Mouse (Mus musculus): ENCODE measurements at regions not wholly inside any gene's neighbourhood (a gene's known extent, or its start where the extent isn't known, plus 50 kb on each side); places are given as distances from the start of the nearest gene placed in this dataset.

GRCm38 (mm10) chr16:25042669-25043440 lies 243.8 kb upstream of the Tprg start:
- 38% methylated on average over 8 of the region's 8 CpGs for WGBS (ENCODE audit: insufficient replicate concordance)
- H3K27ac ChIP-seq: no peak overlapping the region
- no peak for ATAC-seq (ENCODE audit: insufficient read depth)
- no peaks in the 10 kb centered on the region for H3K9me3 ChIP-seq (ENCODE audit: control insufficient read depth, low read length)
- no peak for DNase-seq (ENCODE audit: low read depth in 3 of 3, low spot score in 3 of 3)
- TF ChIP-seq EP300 (IDR thresholded peaks at IDR 0.05; ENCODE audit: low read depth): no peak
- no peaks in the 10 kb centered on the region for H3K36me3 ChIP-seq (replicated peaks; ENCODE audit: control insufficient read depth, insufficient read depth, low read depth)
- no peaks in the 10 kb centered on the region for H3K27me3 ChIP-seq (ENCODE audit: control insufficient read depth, insufficient read depth, low read length)
- H3K4me1 ChIP-seq (replicated peaks; ENCODE audit: control insufficient read depth in 2 of 2, insufficient read depth in 2 of 2, low read length in 1 of 2): no peaks in the 10 kb centered on the region
- no peak overlapping the region for H3K4me3 ChIP-seq (ENCODE audit: insufficient read depth in 1 of 2, low read depth in 2 of 2, low read length in 2 of 2)
- H3K4me2 ChIP-seq (ENCODE audit: low read depth): no peak overlapping the region
- no peak overlapping the region for H3K9ac ChIP-seq (replicated peaks)

DNA sequence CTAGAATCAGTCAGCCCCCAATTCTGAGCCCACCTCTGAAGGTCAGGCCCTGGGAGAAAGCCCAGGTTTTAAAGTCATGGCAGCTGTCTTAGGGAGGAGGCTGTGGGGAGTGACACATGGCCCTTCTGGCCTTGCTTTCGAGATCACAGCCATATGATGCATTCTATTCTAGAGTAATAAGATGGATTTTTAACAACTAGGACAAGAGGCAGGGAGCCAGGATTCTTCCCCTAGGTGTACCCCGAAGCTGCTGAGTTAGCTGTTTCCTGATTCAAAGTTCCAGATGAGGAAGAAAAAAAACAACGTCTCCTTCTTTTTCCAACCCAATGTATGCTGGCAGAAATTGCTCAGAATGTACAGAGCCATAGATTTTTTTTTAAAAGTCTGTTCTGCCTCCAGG lies 242.0 kb upstream of the Tprg start:
- 54% methylated on average over 3 of the region's 3 CpGs for WGBS (ENCODE audit: insufficient replicate concordance)
- no peak overlapping the region for H3K27ac ChIP-seq
- no peaks in the 10 kb centered on the region for H3K36me3 ChIP-seq (replicated peaks; ENCODE audit: control insufficient read depth, insufficient read depth, low read depth)
- no peaks in the 10 kb centered on the region for H3K9me3 ChIP-seq (ENCODE audit: control insufficient read depth, low read length)
- H3K4me1 ChIP-seq (replicated peaks; ENCODE audit: control insufficient read depth in 2 of 2, insufficient read depth in 2 of 2, low read length in 1 of 2): no peaks in the 10 kb centered on the region
- TF ChIP-seq EP300 (IDR thresholded peaks at IDR 0.05; ENCODE audit: low read depth) (no peak), CTCF (IDR thresholded peaks at IDR 0.05; ENCODE audit: low read depth) (no peak)
- H3K9ac ChIP-seq (replicated peaks): no peak overlapping the region
- H3K4me2 ChIP-seq (ENCODE audit: low read depth): no peak overlapping the region
- no peak for DNase-seq (ENCODE audit: low read depth in 3 of 3, low spot score in 3 of 3)
- no peaks in the 10 kb centered on the region for H3K27me3 ChIP-seq (ENCODE audit: control insufficient read depth, insufficient read depth, low read length)
- H3K4me3 ChIP-seq (ENCODE audit: insufficient read depth in 1 of 2, low read depth in 2 of 2, low read length in 2 of 2): no peak overlapping the region
- ATAC-seq (ENCODE audit: insufficient read depth): no peak

DNA sequence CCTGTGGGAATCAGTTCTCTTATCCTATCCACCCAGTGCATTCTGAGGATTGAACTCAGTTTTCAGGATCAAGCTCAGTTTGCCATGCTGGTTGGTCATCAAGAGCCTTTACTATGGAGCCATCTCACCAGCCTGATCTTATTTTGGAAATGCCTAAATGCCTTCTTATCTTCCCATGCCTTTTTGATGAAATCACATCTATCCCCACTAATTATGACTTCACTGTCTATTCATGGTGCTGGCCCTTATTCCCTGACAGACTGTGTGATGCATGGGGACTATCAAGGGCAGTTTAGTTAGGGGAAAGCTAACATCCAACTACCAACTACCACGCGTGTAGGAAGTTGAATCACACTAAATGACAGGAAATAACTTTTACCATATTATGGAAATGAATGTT lies 238.9 kb upstream of the Tprg start:
- Histone ChIP-seq H3K4me3 (ENCODE audit: insufficient read depth in 1 of 2, low read depth in 2 of 2, low read length in 2 of 2) (no peak overlapping the region), H3K9ac (replicated peaks) (no peak overlapping the region), H3K9me3 (ENCODE audit: control insufficient read depth, low read length) (no peaks in the 10 kb centered on the region), H3K27me3 (ENCODE audit: control insufficient read depth, insufficient read depth, low read length) (no peaks in the 10 kb centered on the region), H3K4me2 (ENCODE audit: low read depth) (no peak overlapping the region), H3K4me1 (replicated peaks; ENCODE audit: control insufficient read depth in 2 of 2, insufficient read depth in 2 of 2, low read length in 1 of 2) (peaks cover 0 to 2% of the 10 kb centered on the region in 2 experiments; a peak in 2 of 4 replicates), H3K27ac (no peak overlapping the region), H3K36me3 (replicated peaks; ENCODE audit: control insufficient read depth, insufficient read depth, low read depth) (no peaks in the 10 kb centered on the region)
- ATAC-seq (ENCODE audit: insufficient read depth) (no peak), DNase-seq (ENCODE audit: low read depth in 3 of 3, low spot score in 3 of 3) (no peak)
- TF ChIP-seq CTCF (IDR thresholded peaks at IDR 0.05; ENCODE audit: low read depth) (no peak), EP300 (IDR thresholded peaks at IDR 0.05; ENCODE audit: low read depth) (no peak)
- 68% methylated on average over 2 of the region's 2 CpGs for WGBS (ENCODE audit: insufficient replicate concordance)

GRCm38 (mm10) chr16:25049928-25050510 lies 236.6 kb upstream of the Tprg start:
- H3K9ac ChIP-seq (replicated peaks): no peak overlapping the region
- no peak overlapping the region for H3K27ac ChIP-seq
- WGBS (ENCODE audit: insufficient replicate concordance): 18% methylated on average over 7 of the region's 7 CpGs
- TF ChIP-seq EP300 (IDR thresholded peaks at IDR 0.05; ENCODE audit: low read depth): no peak
- no peak for TF ChIP-seq CTCF (IDR thresholded peaks at IDR 0.05; ENCODE audit: low read depth)
- H3K4me2 ChIP-seq (ENCODE audit: low read depth): no peak overlapping the region
- H3K9me3 ChIP-seq (ENCODE audit: control insufficient read depth, low read length): no peaks in the 10 kb centered on the region
- no peaks in the 10 kb centered on the region for H3K27me3 ChIP-seq (ENCODE audit: control insufficient read depth, insufficient read depth, low read length)
- no peak overlapping the region for H3K4me3 ChIP-seq (ENCODE audit: insufficient read depth in 1 of 2, low read depth in 2 of 2, low read length in 2 of 2)
- peaks cover 0 to 8% of the 10 kb centered on the region in 2 experiments; a peak in 2 of 4 replicates for H3K4me1 ChIP-seq (replicated peaks; ENCODE audit: control insufficient read depth in 2 of 2, insufficient read depth in 2 of 2, low read length in 1 of 2)
- H3K36me3 ChIP-seq (replicated peaks; ENCODE audit: control insufficient read depth, insufficient read depth, low read depth): no peaks in the 10 kb centered on the region
- ATAC-seq (ENCODE audit: insufficient read depth) (no peak), DNase-seq (ENCODE audit: low read depth in 3 of 3, low spot score in 3 of 3) (no peak)

DNA sequence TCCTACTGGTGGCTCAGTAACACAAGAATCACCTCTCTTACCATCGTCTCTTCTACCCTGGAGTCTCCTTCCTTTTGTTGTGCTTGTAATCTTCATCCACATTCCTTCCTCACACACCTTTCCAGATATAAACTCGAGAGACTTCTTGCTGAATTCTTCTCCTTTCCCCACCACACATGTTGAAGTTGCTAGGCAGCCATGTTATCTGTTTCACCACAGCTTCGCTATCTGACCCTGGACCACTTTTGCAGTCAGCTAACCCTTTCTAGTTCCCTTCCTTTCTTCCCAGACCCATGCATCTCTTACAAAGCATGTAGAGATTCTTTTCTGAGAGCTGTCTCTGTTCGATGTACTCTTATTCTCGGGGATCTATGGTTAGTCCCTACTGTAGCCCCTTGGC lies 235.6 kb upstream of the Tprg start:
- Histone ChIP-seq H3K9ac (replicated peaks) (no peak overlapping the region), H3K4me3 (ENCODE audit: insufficient read depth in 1 of 2, low read depth in 2 of 2, low read length in 2 of 2) (no peak overlapping the region), H3K27ac (no peak overlapping the region), H3K4me1 (replicated peaks; ENCODE audit: control insufficient read depth in 2 of 2, insufficient read depth in 2 of 2, low read length in 1 of 2) (peaks cover 0 to 8% of the 10 kb centered on the region in 2 experiments; a peak in 2 of 4 replicates), H3K36me3 (replicated peaks; ENCODE audit: control insufficient read depth, insufficient read depth, low read depth) (no peaks in the 10 kb centered on the region), H3K4me2 (ENCODE audit: low read depth) (no peak overlapping the region), H3K27me3 (ENCODE audit: control insufficient read depth, insufficient read depth, low read length) (no peaks in the 10 kb centered on the region), H3K9me3 (ENCODE audit: control insufficient read depth, low read length) (no peaks in the 10 kb centered on the region)
- no peak for ATAC-seq (ENCODE audit: insufficient read depth)
- WGBS (ENCODE audit: insufficient replicate concordance): 26% methylated on average over 5 of the region's 5 CpGs
- no peak for DNase-seq (ENCODE audit: low read depth in 3 of 3, low spot score in 3 of 3)
- no peak for TF ChIP-seq CTCF (IDR thresholded peaks at IDR 0.05; ENCODE audit: low read depth)
- no peak for TF ChIP-seq EP300 (IDR thresholded peaks at IDR 0.05; ENCODE audit: low read depth)
